Mouse (Mus musculus): ENCODE measurements around the gene Nuak2. TPM values are rescaled to one million over a fixed set of nuclear protein-coding genes. Genes with fewer than 3 reads are reported as not detected.

The Nuak2 gene
- polyA plus RNA-seq, 2 experiments, result 1.7 to 3.4 TPM

DNA sequence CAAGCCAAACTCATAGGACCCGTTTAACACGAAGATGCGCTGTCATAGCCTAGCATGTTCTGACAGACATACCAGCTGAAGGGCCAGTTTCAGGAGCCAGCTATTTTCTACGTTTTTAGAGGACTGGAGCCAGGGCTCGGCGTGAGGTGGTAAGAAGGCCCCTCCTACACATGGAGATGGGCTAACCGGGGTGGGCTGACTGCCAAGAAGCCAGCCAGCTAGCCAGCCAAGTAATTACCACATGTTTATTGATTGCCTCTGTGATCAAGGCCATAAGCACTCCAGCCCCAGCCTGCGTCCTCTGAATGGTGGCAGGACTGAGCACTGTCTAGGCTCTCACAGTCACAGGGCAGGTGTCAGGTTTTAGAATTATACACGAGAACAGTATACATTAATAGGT is 10.9 kb downstream of the Nuak2 start:
- ATAC-seq (ENCODE audit: low FRiP score, low read depth), result no peak
- Histone ChIP-seq H3K27me3 (ENCODE audit: control insufficient read depth, insufficient read depth, low read length) (no peaks in the 10 kb centered on the region), H3K4me2 (replicated peaks; ENCODE audit: low read depth, low read length, severe bottlenecking) (no peak overlapping the region), H3K9me3 (ENCODE audit: control insufficient read depth, low read length) (no peaks in the 10 kb centered on the region), H3K4me3 (replicated peaks; ENCODE audit: low read length) (no peak overlapping the region), H3K36me3 (ENCODE audit: control insufficient read depth, insufficient read depth, low read length) (no peaks in the 10 kb centered on the region), H3K9ac (ENCODE audit: low read depth, low read length, severe bottlenecking) (no peak overlapping the region), H3K4me1 (ENCODE audit: control insufficient read depth, insufficient read depth, low read length) (peaks cover 5% of the 10 kb centered on the region), H3K27ac (replicated peaks; ENCODE audit: low read depth, low read length) (no peak overlapping the region)
- 29% methylated on average over 9 of the region's 9 CpGs for WGBS
- no peak for DNase-seq (ENCODE audit: low spot score)
- no peak for TF ChIP-seq POLR2A (IDR thresholded peaks at IDR 0.05; ENCODE audit: borderline replicate concordance, extremely low read depth, insufficient read depth, insufficient read length)

GRCm38 (mm10) chr1:132327477-132327876 is 11.6 kb downstream of the Nuak2 start:
- Histone ChIP-seq H3K4me1 (ENCODE audit: control insufficient read depth, insufficient read depth, low read length) (peaks cover 5% of the 10 kb centered on the region), H3K27ac (replicated peaks; ENCODE audit: low read depth, low read length) (no peak overlapping the region), H3K36me3 (ENCODE audit: control insufficient read depth, insufficient read depth, low read length) (no peaks in the 10 kb centered on the region), H3K9me3 (ENCODE audit: control insufficient read depth, low read length) (no peaks in the 10 kb centered on the region), H3K4me2 (replicated peaks; ENCODE audit: low read depth, low read length, severe bottlenecking) (no peak overlapping the region), H3K9ac (ENCODE audit: low read depth, low read length, severe bottlenecking) (no peak overlapping the region), H3K27me3 (ENCODE audit: control insufficient read depth, insufficient read depth, low read length) (no peaks in the 10 kb centered on the region), H3K4me3 (replicated peaks; ENCODE audit: low read length) (no peak overlapping the region)
- TF ChIP-seq POLR2A (IDR thresholded peaks at IDR 0.05; ENCODE audit: borderline replicate concordance, extremely low read depth, insufficient read depth, insufficient read length), result no peak
- DNase-seq (ENCODE audit: low spot score), result no peak
- ATAC-seq (ENCODE audit: low FRiP score, low read depth), result no peak
- WGBS, result 84% methylated on average over 17 of the region's 17 CpGs

- no peaks in the 10 kb centered on the region for H3K9me3 ChIP-seq (ENCODE audit: control insufficient read depth, low read length)
Measured at GRCm38 (mm10) chr1:132328565-132328964, 12.6 kb downstream of the Nuak2 start.

DNA sequence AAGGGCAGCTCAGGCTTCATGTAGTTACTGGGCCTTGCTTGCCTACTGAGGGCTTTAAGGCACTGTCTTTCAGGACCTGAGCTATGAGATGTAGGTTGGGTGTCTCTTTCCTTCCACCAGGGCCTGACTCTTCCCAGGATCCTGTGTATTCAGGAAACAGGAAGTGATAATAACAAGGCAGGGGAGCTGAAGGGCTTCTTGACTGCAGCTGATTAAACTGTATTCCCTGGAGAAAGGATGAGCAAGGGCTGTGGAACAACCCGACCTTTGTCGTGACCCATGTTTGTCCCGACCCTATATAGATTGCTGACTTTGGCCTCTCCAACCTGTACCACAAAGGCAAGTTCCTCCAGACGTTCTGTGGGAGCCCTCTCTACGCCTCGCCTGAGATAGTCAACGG is 13.7 kb downstream of the Nuak2 start:
- 85% methylated on average over 7 of the region's 7 CpGs for WGBS
- TF ChIP-seq POLR2A (IDR thresholded peaks at IDR 0.05; ENCODE audit: borderline replicate concordance, extremely low read depth, insufficient read depth, insufficient read length), result no peak
- no peak for ATAC-seq (ENCODE audit: low FRiP score, low read depth)

More at GRCm38 (mm10) chr1:132328565-132328964, 12.6 kb downstream of the Nuak2 start:
- no peak overlapping the region for H3K4me3 ChIP-seq (replicated peaks; ENCODE audit: low read length)
- H3K27me3 ChIP-seq (ENCODE audit: control insufficient read depth, insufficient read depth, low read length), result no peaks in the 10 kb centered on the region
- no peak overlapping the region for H3K4me2 ChIP-seq (replicated peaks; ENCODE audit: low read depth, low read length, severe bottlenecking)
- ATAC-seq (ENCODE audit: low FRiP score, low read depth) (no peak), DNase-seq (ENCODE audit: low spot score) (no peak)
- TF ChIP-seq POLR2A (IDR thresholded peaks at IDR 0.05; ENCODE audit: borderline replicate concordance, extremely low read depth, insufficient read depth, insufficient read length), result no peak
- H3K4me1 ChIP-seq (ENCODE audit: control insufficient read depth, insufficient read depth, low read length), result peaks cover 10% of the 10 kb centered on the region
- WGBS, result 48% methylated on average over 3 of the region's 3 CpGs
- no peak overlapping the region for H3K9ac ChIP-seq (ENCODE audit: low read depth, low read length, severe bottlenecking)
- H3K36me3 ChIP-seq (ENCODE audit: control insufficient read depth, insufficient read depth, low read length), result no peaks in the 10 kb centered on the region
- H3K27ac ChIP-seq (replicated peaks; ENCODE audit: low read depth, low read length), result no peak overlapping the region

DNA sequence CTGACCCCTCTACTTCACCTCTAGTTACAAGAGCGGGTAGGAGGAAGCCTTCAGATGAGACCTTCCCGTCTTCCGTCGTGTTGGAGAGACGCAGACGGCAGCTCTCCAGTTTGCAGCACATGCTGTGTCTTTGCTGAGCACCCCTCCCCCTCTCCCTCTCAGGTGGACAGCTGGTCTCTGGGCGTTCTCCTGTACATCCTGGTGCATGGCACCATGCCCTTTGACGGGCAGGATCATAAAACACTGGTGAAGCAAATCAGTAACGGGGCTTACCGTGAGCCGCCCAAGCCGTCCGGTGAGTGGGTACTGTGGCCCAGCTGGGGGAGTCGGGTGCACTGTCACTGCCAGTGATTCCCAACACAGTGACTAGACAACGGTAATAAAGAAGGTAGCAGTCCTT is 14.5 kb downstream of the Nuak2 start:
- no peaks in the 10 kb centered on the region for H3K27me3 ChIP-seq (ENCODE audit: control insufficient read depth, insufficient read depth, low read length)
- H3K27ac ChIP-seq (replicated peaks; ENCODE audit: low read depth, low read length), result no peak overlapping the region
- ATAC-seq (ENCODE audit: low FRiP score, low read depth) (no peak), DNase-seq (ENCODE audit: low spot score) (no peak)
- H3K4me3 ChIP-seq (replicated peaks; ENCODE audit: low read length), result no peak overlapping the region
- no peak overlapping the region for H3K9ac ChIP-seq (ENCODE audit: low read depth, low read length, severe bottlenecking)
- H3K4me2 ChIP-seq (replicated peaks; ENCODE audit: low read depth, low read length, severe bottlenecking), result no peak overlapping the region
- no peaks in the 10 kb centered on the region for H3K9me3 ChIP-seq (ENCODE audit: control insufficient read depth, low read length)
- TF ChIP-seq POLR2A (IDR thresholded peaks at IDR 0.05; ENCODE audit: borderline replicate concordance, extremely low read depth, insufficient read depth, insufficient read length), result no peak
- WGBS, result 85% methylated on average over 15 of the region's 15 CpGs
- no peaks in the 10 kb centered on the region for H3K36me3 ChIP-seq (ENCODE audit: control insufficient read depth, insufficient read depth, low read length)
- peaks cover 17% of the 10 kb centered on the region for H3K4me1 ChIP-seq (ENCODE audit: control insufficient read depth, insufficient read depth, low read length)

More for the DNA sequence above, 13.7 kb downstream of the Nuak2 start:
- Histone ChIP-seq H3K9me3 (ENCODE audit: control insufficient read depth, low read length) (no peaks in the 10 kb centered on the region), H3K9ac (ENCODE audit: low read depth, low read length, severe bottlenecking) (no peak overlapping the region), H3K4me1 (ENCODE audit: control insufficient read depth, insufficient read depth, low read length) (peaks cover 17% of the 10 kb centered on the region), H3K36me3 (ENCODE audit: control insufficient read depth, insufficient read depth, low read length) (no peaks in the 10 kb centered on the region), H3K4me3 (replicated peaks; ENCODE audit: low read length) (no peak overlapping the region), H3K4me2 (replicated peaks; ENCODE audit: low read depth, low read length, severe bottlenecking) (no peak overlapping the region), H3K27ac (replicated peaks; ENCODE audit: low read depth, low read length) (no peak overlapping the region), H3K27me3 (ENCODE audit: control insufficient read depth, insufficient read depth, low read length) (no peaks in the 10 kb centered on the region)
- DNase-seq (ENCODE audit: low spot score), result no peak

DNA sequence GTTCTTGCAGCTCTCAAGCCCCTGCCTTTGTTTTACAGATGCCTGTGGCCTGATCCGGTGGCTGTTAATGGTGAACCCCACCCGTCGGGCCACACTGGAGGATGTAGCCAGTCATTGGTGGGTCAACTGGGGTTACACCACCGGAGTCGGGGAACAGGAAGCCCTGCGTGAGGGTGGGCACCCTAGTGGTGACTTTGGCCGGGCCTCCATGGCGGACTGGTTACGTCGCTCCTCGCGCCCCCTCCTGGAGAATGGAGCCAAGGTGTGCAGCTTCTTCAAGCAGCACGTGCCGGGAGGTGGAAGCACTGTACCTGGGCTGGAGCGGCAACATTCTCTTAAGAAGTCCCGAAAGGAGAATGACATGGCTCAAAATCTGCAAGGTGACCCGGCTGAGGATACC is 15.4 kb downstream of the Nuak2 start:
- no peak overlapping the region for H3K9ac ChIP-seq (ENCODE audit: low read depth, low read length, severe bottlenecking)
- DNase-seq (ENCODE audit: low spot score) (no peak), ATAC-seq (ENCODE audit: low FRiP score, low read depth) (no peak)
- WGBS, result 81% methylated on average over 17 of the region's 17 CpGs
- no peaks in the 10 kb centered on the region for H3K9me3 ChIP-seq (ENCODE audit: control insufficient read depth, low read length)
- no peaks in the 10 kb centered on the region for H3K36me3 ChIP-seq (ENCODE audit: control insufficient read depth, insufficient read depth, low read length)
- H3K4me1 ChIP-seq (ENCODE audit: control insufficient read depth, insufficient read depth, low read length), result peaks cover 17% of the 10 kb centered on the region
- no peak for TF ChIP-seq POLR2A (IDR thresholded peaks at IDR 0.05; ENCODE audit: borderline replicate concordance, extremely low read depth, insufficient read depth, insufficient read length)
- H3K27me3 ChIP-seq (ENCODE audit: control insufficient read depth, insufficient read depth, low read length), result no peaks in the 10 kb centered on the region
- H3K4me3 ChIP-seq (replicated peaks; ENCODE audit: low read length), result no peak overlapping the region
- no peak overlapping the region for H3K27ac ChIP-seq (replicated peaks; ENCODE audit: low read depth, low read length)
- no peak overlapping the region for H3K4me2 ChIP-seq (replicated peaks; ENCODE audit: low read depth, low read length, severe bottlenecking)

Measured in limb, embryonic 14.5 days (tissue).